Mouse (Mus musculus): ENCODE measurements around the gene Gm45062. TPM values are rescaled to one million over a fixed set of nuclear protein-coding genes. Genes with fewer than 3 reads are reported as not detected.

The Gm45062 gene
- 1 to 10 TPM in 2 of 4 experiments, under 1 TPM in 1, not detected in 1; 0.07 to 1.5 (median 1.1) TPM for total RNA-seq (2022)

GRCm38 (mm10) chr6:8259004-8259666 is at the start of gene Gm45062, which contains the start of the genes Rpa3 and Umad1:
Gm45062 (plus strand) TSS chr6:8259450.
Rpa3 (minus strand) TSS chr6:8259173.
Umad1 (plus strand) TSS chr6:8259288.
- peak; percentile 98 for DNase-seq

- no peak for DNase-seq
Measured at GRCm38 (mm10) chr6:8209866-8210186, 49.4 kb upstream of the Gm45062 start.

GRCm38 (mm10) chr6:8210661-8211060 is 48.6 kb upstream of the Gm45062 start:
- no peak for DNase-seq

- DNase-seq = no peak
Measured at GRCm38 (mm10) chr6:8227035-8227434, 32.2 kb upstream of the Gm45062 start.

GRCm38 (mm10) chr6:8228596-8228995 is 30.7 kb upstream of the Gm45062 start:
- no peak for DNase-seq

- no peak for DNase-seq
Measured at GRCm38 (mm10) chr6:8258316-8258715, 934 bp upstream of the Gm45062 start.

GRCm38 (mm10) chr6:8259667-8260044 is 406 bp downstream of the Gm45062 start:
- peak; percentile 36 for DNase-seq

GRCm38 (mm10) chr6:8271047-8271446 is 11.8 kb downstream of the Gm45062 start:
- DNase-seq = no peak

- peak; percentile 23 for DNase-seq
Measured at GRCm38 (mm10) chr6:8274387-8275054, 15.3 kb downstream of the Gm45062 start.

- DNase-seq = peak; percentile 29
Measured at GRCm38 (mm10) chr6:8275098-8275497, 15.8 kb downstream of the Gm45062 start.

- no peak for DNase-seq
Measured at GRCm38 (mm10) chr6:8276431-8276830, 17.2 kb downstream of the Gm45062 start.

GRCm38 (mm10) chr6:8278426-8279002 is 19.3 kb downstream of the Gm45062 start:
- DNase-seq = no peak

GRCm38 (mm10) chr6:8283255-8283654 is 24.0 kb downstream of the Gm45062 start:
- no peak for DNase-seq

- no peak for DNase-seq
Measured at GRCm38 (mm10) chr6:8285401-8285960, 26.2 kb downstream of the Gm45062 start.

GRCm38 (mm10) chr6:8286146-8286545 is 26.9 kb downstream of the Gm45062 start:
- DNase-seq = no peak

GRCm38 (mm10) chr6:8288755-8289580 is 29.7 kb downstream of the Gm45062 start:
- no peak for DNase-seq

- DNase-seq = no peak
Measured at GRCm38 (mm10) chr6:8294048-8294784, 35.0 kb downstream of the Gm45062 start.

- no peak for DNase-seq
Measured at GRCm38 (mm10) chr6:8299066-8299863, 40.0 kb downstream of the Gm45062 start.

GRCm38 (mm10) chr6:8307878-8308775 is 48.9 kb downstream of the Gm45062 start:
- no peak for DNase-seq

- DNase-seq = no peak
Measured at GRCm38 (mm10) chr6:8312554-8312953, 53.3 kb downstream of the Gm45062 start.

Measured in adrenal gland, adult 8-10 months (tissue).